Mouse (Mus musculus) T-helper 2 cell (primary cell): ENCODE data around the gene Tnfrsf11a.

ENCODE experiments used
- in situ Hi-C: fragments of 300-600 bp; cut with MboI, MseI; formaldehyde crosslinking; loops from one replicate; pipeline ENCODE4 v1.15.1; 2025; ENCODE audit warnings: high pct_unique_total_duplicates

The Tnfrsf11a gene

DNA sequence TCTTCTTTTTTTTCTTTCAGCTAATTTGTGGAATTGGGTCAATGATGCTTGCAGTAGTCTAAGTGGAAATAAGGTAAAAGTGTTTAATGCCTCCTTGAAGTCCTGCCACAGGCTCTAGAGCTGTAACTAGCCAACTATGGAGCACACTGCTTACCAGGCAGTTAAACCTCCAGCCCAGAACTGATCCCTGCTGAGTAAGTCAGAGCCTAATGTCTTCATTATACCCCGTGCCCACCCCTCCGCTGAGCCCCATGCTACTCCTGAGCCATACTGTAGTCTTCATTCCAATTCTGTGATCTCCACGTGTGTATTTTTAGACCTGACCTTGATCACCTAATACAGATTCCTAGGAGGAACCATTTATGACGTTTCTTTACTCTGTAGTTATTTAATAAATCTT lies 44.5 kb downstream of the Tnfrsf11a start:
- in situ Hi-C loops, result no loop called here

GRCm38 (mm10) chr1:105827374-105827773 lies 46.9 kb downstream of the Tnfrsf11a start:
- in situ Hi-C loops, result no loop called here

- in situ Hi-C loops, result no loop called here
Observed at GRCm38 (mm10) chr1:105827786-105828345, 47.3 kb downstream of the Tnfrsf11a start.

GRCm38 (mm10) chr1:105829171-105829570 lies 48.7 kb downstream of the Tnfrsf11a start:
- in situ Hi-C loops, result no loop called here

GRCm38 (mm10) chr1:105832784-105833183 lies 52.3 kb downstream of the Tnfrsf11a start:
- in situ Hi-C loops, result no loop called here

DNA sequence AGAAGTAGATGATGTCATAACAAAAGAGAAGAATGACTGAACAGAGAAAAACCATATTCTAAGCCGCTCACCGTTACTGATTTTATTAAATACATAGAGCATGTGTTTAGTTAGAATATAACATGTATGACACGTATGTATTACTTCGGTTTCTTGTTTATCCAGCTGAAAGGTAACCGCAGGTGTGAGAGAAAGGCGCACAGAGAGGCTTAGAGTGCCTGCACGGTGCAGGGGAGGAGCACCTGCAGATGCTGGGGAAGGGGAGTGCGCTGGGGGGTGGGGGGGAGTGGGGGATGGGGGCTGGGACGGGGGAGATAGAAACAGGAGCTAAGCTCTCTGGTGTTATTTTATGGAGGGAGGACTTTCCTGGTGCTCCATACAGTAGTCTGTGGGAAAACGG lies 62.4 kb downstream of the Tnfrsf11a start:
- in situ Hi-C loops, result no loop called here

- in situ Hi-C loops, result no loop called here
Observed at GRCm38 (mm10) chr1:105843386-105843785, 62.9 kb downstream of the Tnfrsf11a start.

DNA sequence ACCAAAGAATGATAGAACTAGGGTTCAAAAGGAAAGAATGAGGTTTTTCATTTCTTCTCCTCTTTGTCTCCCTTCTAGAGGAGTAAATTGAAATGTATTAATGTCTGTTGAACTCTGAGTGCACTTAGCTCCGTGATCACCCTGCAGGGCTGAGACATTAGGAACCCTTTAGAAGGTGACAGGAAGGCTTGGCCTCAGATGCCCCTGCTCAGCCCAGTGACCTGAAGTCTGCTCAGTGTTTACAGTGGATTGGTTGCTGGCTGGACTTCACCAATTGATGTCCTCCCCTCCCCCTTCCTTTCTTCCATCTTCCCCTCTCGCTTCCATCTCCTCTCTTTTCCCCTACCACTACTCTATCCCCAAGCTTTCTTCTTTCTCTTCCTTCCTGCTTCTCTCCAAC lies 63.3 kb downstream of the Tnfrsf11a start:
- in situ Hi-C loops, result no loop called here

DNA sequence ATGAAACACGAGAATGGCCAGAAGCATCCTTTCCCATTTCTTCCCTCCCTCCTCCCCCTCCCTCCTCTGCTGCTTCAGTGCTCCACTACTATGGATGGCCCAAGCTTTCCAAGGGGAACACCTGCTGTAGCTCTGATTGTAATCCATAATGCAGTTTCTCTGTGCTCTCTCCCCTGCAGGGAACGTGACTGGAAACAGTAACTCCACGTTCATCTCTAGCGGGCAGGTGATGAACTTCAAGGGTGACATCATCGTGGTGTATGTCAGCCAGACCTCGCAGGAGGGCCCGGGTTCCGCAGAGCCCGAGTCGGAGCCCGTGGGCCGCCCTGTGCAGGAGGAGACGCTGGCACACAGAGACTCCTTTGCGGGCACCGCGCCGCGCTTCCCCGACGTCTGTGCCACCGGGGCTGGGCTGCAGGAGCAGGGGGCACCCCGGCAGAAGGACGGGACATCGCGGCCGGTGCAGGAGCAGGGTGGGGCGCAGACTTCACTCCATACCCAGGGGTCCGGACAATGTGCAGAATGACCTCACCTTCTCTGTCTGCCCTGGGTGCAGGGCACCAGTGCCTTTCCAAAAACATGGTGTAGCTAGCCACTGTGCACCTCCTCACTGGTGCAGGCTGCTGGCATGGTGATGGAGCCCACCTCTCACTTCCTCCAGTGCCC lies 64.0 kb downstream of the Tnfrsf11a start:
- in situ Hi-C loops, result no loop called here

GRCm38 (mm10) chr1:105846431-105846830 lies 65.9 kb downstream of the Tnfrsf11a start:
- in situ Hi-C loops, result no loop called here

DNA sequence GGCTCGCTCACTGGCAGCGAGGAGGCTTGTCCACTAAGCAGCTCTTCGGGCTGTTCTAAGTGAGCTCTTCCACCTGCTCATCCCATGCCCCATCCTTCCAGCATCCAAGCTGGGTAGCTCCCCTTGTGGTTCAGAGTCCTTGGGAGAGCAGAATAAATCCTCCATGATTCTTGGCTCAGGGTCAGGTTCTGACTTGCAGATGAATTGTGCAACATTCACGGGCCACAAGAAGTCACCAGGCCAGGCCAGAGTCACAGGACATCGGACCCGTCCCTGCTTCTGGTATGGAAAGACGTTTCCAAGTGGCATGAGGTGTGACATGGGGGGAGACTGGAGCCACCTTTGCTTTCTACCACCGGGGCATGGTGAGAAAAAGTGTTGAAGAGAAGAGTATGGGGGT lies 68.3 kb downstream of the Tnfrsf11a start:
- in situ Hi-C loops, result no loop called here

DNA sequence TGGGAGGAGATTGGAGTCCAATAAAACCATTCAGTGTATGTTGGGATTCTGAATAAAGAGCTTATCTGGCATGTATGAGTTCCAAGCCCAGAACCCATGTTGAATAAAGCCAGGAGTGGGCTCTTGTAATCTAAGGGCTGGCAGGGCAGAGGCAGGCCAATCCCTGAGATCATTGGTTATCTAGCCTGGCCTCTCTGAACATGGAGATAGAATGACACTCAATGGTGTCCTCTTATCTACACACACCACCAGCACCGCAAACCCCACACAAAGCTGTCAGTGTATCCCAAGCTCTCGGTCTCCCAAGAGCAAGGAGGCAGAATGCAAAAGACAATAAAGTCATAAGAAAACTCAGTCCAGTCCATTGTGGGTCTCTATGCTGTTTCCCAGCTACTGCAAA lies 70.8 kb downstream of the Tnfrsf11a start:
- in situ Hi-C loops, result no loop called here

- in situ Hi-C loops, result no loop called here
Observed at GRCm38 (mm10) chr1:105859740-105860139, 79.2 kb downstream of the Tnfrsf11a start.

DNA sequence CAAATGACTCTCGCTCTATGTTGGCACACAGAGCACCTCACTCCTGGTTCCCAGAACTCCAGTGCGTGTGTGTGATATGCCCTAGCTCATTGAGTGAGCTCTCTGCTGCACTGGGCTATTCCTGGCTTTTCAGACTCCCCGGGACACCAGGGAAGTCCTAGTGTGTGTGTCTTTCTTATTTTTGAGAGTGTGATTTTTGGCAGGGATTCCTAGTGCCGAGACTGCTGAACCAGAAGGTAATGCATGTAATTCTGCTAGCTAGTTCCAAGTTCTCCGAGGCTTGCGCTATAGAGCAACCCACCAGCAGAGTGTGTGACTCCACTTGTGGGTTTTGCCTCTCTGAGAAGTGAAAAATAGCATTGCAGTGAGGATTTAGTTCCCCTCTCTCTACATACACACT lies 96.1 kb downstream of the Tnfrsf11a start:
- in situ Hi-C loops, result loop anchor here (25.0 kb wide), 1 partner anchor 511 kb away; no protein-coding TSS in a partner anchor

DNA sequence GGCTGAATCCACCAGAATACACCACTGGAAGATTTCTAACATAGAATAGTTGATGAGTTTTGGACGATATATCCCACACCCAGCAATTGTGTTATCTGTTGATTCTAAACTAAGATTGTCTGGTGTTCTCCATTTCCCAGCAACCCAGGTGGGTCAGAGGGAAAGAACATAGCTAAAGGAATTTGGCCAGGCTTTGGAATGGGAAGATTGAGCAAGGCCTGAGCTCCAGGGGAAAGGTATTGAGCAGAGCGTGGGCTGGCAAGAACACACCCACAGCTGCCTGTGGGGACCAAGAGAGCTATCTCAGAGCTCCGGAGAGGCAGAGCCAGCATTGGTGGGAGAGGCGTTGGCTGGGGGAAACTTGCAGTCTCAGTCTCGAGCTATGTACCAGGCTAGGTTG lies 97.3 kb downstream of the Tnfrsf11a start:
- in situ Hi-C loops, result loop anchor here (25.0 kb wide), 1 partner anchor 509 kb away; no protein-coding TSS in a partner anchor

GRCm38 (mm10) chr1:105878416-105878815 lies 97.9 kb downstream of the Tnfrsf11a start:
- in situ Hi-C loops, result loop anchor here (25.0 kb wide), 1 partner anchor 509 kb away; no protein-coding TSS in a partner anchor

GRCm38 (mm10) chr1:105880555-105881304 lies 100.2 kb downstream of the Tnfrsf11a start:
- in situ Hi-C loops, result loop anchor here (10.0 to 25.0 kb wide), 2 partner anchors 154 to 507 kb away; no protein-coding TSS in a partner anchor

DNA sequence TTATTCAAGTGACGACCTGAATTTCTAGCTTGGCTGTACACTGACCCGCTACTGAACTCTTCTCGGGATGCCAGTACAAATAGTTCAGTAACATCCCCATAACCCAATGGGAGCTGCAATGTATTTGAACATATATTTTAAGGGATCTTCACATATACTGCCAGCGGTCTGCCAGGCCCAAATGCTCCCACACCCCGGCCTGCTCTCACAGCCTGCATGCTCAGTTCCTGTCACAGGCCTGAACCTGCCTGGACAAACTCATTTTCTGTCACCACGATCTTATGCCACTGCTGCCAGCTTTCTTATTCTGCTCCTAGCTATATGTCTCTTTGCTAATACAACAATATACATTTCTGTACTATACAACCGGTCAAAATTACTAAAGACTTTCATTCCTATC lies 100.9 kb downstream of the Tnfrsf11a start:
- in situ Hi-C loops, result loop anchor here (10.0 to 25.0 kb wide), 2 partner anchors 153 to 506 kb away; no protein-coding TSS in a partner anchor

DNA sequence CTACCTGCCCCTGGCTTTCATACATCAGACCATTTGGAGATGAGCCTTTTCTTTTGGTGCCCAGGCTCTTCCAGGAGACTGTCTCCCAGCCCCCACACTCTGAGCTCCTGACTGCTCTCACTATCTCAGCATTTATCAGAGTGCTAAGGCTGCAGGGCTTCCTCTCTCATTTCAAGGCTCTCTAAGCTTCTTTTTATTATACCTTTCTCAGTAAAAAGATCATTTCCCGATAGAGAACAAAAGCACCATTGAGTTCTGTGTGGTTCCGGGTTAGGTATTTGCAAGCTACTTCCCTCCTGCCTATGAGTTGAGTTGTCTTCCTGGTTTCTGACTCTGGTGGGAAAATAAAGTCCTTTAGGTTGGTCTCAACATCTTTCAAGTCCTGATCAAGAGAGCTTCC lies 103.0 kb downstream of the Tnfrsf11a start:
- in situ Hi-C loops, result loop anchor here (10.0 to 25.0 kb wide), 2 partner anchors 151 to 504 kb away; no protein-coding TSS in a partner anchor

- in situ Hi-C loops, result loop anchor here (10.0 to 25.0 kb wide), 2 partner anchors 150 to 502 kb away; no protein-coding TSS in a partner anchor
Observed at GRCm38 (mm10) chr1:105885101-105885500, 104.6 kb downstream of the Tnfrsf11a start.

- in situ Hi-C loops, result loop anchor here (10.0 to 25.0 kb wide), 2 partner anchors 149 to 502 kb away; no protein-coding TSS in a partner anchor
Observed at GRCm38 (mm10) chr1:105885575-105885974, 105.1 kb downstream of the Tnfrsf11a start.

DNA sequence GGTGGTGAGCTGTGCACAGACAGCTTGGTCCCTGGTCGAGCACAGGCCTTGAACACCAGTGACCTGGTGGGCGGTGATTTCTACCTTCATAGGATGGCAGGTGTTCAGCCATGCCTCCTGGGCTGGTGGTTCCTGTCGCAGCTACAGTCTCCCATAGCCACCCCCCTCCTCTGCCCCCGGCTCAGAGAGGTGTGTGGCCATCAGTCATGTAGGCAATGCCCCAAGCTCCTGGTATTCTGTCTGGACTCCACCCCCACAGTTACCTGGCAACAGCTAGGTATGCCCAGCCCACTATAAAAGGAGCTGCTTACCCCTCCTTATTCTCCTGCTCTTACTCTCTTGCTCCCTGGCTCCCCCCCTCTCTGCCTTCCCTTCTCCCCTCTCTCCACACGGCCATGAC lies 105.8 kb downstream of the Tnfrsf11a start:
- in situ Hi-C loops, result loop anchor here (10.0 to 25.0 kb wide), 2 partner anchors 148 to 501 kb away; no protein-coding TSS in a partner anchor
